Mouse (Mus musculus) kidney, adult 11 months (tissue): ENCODE measurements around the gene Gys1.
"Not testable (repeated sequence)": the region's sequence is repeated elsewhere in the genome, so short reads cannot be mapped to it uniquely, and the experiment has no call there.

ENCODE experiments used
- DNase-seq: peaks from one replicate; pipeline ENCODE4 v3.0.0; 2022

The Gys1 gene

DNA sequence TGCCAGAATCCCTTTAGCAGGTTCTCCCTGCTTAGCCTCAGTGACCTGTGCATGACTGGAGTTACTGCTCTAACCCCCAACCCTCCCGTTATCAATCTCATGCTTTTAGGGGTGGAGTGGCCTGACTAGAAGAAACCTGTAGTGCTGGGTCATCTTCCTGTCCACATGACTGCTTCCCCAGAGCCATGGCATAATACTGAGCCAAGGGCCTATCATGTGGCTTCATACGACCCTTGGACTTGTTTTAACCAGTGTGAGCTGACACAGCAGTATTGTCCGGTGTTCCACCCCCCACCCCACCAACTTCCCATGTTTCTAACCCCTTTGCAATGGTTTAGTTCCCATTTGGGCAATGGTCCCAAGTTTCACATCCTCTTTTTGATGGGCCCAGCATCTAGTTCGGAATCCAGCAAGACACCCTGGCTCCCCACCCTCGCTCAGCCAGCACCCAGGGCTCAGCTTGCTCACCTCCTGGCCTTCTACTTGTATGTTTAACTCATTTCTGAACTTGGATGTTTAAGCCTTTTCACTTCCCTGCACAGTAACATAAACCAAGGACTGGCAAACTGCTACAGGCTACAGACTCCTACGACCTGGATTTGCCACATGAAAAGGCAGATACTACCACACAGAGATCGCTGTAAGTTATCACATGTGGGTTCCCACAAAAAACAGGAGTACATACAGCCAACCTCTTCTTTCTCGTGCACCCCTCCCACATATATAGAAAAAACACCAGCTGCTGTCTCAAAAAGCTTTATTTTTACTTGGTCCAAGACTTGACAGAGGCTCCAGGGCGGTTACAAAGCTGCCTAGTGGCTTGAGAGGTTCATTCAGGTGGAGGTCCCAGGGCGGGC is 22.8 kb downstream of the Gys1 start:
- peak; percentile 85 for DNase-seq

DNA sequence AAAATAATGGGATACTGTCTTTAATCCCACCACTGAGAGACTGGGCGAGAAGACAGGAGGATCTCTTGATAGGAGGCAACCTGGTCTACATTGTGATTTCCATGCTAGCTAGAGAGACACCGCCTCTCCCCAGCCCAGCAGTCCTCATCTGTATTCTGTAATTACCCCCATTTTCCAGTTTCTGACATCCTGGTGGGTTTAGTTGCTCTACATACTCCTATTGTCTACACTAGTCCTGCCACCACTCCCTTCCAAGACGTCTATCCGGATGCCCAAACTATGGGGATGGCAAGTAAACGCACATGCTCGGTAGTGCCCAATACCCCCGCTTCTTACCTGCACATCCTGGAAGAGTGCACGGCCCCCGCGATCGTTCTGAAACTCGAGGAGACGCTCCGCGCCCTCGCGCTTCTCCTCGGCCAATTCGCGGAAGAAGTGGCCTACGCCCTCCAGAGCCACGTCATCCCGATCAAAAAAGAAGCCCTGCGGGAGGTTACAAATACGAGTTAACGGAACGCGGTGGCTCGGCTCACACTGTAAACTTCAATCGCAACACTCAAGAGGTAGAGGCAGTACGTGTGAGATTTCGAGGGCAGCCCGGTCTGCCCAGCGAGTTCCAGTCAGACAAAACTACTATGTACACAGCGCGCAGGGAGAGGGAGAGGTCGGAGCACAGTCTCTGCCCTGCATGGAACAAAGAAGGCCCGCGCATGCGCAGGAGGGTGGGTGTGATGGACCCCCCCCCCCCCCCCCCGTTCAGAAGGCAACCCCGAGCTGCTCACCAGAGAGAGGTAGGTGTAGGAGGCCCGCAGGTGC is 24.3 kb downstream of the Gys1 start:
- DNase-seq, result peak; percentile 61

DNA sequence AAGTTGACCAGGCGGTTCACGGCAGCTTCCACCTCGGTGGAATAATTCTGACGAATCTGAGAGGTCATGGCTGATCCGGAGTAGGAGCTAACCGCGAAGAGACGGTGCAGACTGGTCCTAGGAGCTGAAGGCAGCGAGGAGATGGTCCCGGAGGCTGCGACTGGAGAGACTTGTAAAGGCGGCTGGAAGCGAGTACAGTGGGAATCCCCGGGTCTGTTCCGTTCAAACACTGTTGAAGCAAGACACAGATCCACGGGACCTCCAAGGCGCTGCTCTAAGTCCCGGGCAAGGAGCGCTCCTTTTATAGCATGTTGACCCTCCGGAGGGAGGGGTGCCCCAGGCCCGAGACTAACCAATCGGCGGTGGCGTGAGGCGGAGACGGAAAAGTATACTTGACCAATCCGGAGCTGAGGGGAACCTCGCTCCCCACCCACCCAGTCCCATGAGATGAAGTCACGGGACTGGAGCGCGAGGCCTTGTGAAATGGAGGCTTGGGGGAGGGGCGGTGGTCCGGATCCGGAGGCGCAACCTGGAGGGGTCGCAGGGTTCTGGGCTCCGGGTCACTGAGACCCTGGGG is 25.0 kb downstream of the Gys1 start, which contains the start of gene Ftl1:
Gene Ftl1 (minus strand): TSS at position 321 of the 577 bp plus-strand sequence.
- DNase-seq, result peak; percentile 99

DNA sequence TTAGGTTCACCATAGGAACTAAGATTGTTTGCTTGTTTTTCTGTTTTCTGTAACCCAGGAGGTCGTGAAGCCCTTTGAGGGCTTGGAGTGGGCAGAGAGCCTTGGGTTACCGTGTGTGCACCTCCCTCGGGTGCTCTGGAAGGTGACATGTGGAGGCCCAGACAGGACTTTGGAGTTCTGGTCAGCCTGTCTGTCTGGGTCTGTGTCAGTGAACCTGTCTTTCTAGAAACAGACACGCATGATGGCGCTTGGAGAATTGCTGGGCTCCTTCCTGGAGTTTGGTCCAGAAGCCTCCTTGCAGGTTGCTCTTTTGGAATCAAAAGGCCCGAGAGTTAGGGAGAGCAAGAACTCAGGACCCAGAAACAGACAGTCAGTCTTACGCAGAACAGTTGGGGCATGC is 25.7 kb downstream of the Gys1 start:
- DNase-seq, result peak; percentile 84

DNA sequence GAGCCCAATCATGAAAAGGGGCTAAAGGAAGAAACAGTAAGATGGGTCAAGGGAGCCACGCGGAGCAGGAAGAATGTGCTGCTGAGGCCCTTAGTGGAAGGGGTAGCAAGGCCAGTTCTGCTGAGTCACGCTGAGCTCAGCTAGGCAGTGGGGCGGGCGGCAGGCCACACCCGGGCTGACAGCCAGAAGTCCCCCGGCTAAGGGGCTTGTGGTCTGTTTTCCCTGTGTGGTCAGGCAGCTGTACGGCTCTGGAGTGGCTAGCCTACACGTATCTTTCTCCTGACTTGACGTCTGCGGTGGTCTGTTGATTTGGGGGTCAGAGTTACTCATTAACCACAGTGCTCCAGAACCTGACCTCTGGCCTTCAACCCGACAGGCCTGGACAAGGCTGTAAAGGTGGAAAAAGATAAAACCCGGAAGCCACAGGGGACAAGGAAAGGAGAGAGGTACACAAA is 26.2 kb downstream of the Gys1 start:
- peak; percentile 83 for DNase-seq

DNA sequence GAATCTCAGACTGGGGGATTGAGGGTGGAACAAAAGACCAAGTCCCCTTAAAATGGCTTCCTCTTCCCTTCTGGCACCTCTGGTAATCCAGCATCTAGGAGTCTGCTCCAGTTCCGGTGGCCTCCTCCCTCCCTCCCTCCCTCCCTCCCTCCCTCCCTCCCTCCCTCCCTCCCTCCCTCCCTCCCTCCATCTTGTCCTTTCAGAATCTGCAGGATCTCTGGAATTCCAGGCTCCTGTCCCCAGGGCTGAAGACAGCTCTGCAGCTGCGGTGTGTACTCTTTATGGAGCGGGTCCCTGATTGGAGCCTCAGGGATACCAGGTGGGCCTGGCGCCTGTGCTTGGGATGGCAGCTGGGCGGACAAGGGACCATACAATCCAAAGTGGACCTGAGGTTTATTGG is 26.7 kb downstream of the Gys1 start:
- DNase-seq, result no peak

DNA sequence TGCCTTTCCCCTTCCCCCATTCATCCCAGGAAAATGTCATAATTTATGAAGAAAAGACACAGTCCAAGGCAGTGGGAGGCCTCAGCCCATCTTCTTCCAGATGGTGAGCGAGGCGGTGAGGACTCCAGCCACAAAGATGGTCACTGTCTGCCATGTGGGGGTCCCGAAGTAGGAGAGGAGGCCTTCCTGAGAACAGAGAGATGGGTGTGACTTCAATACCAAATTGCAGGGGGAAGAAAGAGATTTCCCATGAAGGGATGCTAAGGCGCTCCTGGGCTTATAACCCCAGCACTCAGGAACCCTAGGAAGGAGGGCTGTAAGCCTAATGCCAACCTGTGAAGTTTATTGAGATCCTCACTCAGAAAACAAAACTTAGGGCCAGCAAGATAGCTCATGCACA is 27.1 kb downstream of the Gys1 start:
- DNase-seq, result no peak

DNA sequence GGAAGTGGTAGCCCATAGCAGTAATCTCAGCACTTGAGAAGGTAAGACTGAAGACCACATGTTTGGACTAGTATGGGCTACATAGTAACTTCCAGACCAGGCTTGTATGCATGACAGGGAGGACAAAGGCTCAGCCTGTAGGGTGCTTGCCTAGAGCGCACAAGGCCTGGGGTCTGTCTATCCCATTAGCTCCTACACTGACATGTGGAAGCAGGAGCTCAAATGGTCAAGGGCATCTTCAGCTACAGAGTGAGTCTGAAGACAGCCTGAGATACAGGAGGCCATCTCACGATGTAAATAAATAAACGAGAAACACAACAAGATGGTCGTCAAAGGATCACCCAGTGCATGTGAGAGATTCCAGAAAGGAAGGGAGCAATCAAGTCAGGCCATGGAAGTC is 27.7 kb downstream of the Gys1 start:
- no peak for DNase-seq

DNA sequence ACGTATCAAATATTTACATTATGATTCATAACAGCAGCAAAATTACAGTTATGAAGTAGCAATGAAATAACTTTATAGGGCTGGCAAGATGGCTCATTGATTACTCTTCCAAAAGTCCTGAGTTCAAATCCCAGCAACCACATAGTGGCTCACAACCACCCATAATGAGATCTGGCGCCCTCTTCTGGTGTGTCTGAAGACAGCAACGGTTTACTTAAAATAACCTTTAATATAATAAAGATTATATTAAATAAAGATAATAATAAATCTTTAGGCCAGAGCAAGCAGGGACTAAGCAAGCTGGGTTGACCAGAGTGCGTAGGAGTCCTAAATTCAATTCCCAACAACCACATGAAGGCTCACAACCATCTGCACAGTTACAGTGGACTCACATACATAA is 28.2 kb downstream of the Gys1 start:
- DNase-seq, result not testable (repeated sequence)

DNA sequence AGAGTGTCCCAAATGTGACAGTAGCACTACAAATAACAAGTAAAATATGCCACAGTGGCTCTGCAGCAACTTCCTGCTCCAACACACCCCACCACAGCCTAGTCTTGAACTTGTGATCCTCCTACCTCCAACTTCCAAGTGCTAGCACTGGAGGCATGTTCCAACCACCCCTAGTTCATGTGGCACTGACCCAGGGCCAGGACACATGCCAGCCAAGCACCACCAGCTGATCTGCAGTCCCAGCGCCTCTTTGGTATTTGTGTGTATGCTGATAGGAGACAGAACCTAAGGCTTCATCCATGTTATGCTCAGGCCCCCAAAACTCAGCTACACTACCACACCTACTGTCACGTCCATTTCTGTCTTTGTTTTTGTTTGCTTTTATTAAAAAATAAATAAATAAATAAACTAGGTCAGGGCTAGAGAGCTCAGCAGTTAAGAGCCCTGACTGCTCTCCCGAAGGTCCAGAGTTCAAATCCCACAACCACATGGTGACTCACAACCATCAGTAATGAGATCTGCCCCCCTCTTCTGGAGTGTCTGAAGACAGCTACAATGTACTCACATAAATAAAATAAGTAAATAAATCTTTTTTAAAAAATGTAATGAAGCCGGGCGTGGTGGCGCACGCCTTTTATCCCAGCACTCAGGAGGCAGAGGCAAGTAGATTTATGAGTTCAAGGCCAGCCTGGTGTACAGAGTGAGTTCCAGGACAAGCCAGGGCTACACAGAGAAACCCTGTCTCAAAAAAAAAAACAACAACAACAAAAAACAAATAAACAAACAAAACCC is 29.5 kb downstream of the Gys1 start:
- no peak for DNase-seq

DNA sequence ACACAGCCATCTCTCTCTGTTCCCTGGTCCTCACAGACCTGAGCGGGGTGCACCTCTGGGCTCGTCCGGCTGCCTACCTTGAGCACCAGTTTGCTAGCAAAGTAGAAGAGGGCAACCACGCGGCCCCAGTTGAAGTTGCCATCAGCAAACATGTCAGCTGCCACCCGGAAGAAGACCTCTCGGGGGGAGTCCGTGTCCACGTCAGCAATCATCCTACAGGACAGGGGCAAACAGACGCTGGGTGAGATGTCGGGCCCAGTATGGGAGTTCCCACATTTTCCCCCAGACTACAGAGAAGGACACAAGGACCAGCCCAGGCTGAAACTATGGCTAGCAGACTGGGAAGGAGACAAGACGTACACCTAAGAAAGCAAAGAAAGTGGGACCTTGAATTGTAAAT is 30.5 kb downstream of the Gys1 start:
- no peak for DNase-seq

DNA sequence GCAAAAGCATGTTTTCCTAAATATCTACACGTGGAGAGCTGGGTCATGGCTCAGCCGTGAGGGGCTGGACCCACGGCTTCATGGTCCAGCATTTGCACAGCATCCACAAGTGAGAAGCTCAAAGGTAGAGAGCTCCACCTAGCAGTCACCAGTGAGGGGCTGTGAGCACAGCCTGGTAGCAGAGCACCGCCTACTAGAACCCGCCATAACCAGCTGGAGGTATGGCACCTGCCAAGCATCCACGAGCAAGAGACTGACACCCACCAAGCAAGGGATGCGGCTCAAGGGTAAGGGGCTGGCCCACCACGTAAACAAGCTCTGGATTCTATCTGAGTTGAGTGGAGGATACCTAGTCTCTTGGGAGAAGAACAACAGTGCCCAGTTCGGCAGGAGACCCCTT is 30.9 kb downstream of the Gys1 start:
- peak; percentile 59 for DNase-seq

DNA sequence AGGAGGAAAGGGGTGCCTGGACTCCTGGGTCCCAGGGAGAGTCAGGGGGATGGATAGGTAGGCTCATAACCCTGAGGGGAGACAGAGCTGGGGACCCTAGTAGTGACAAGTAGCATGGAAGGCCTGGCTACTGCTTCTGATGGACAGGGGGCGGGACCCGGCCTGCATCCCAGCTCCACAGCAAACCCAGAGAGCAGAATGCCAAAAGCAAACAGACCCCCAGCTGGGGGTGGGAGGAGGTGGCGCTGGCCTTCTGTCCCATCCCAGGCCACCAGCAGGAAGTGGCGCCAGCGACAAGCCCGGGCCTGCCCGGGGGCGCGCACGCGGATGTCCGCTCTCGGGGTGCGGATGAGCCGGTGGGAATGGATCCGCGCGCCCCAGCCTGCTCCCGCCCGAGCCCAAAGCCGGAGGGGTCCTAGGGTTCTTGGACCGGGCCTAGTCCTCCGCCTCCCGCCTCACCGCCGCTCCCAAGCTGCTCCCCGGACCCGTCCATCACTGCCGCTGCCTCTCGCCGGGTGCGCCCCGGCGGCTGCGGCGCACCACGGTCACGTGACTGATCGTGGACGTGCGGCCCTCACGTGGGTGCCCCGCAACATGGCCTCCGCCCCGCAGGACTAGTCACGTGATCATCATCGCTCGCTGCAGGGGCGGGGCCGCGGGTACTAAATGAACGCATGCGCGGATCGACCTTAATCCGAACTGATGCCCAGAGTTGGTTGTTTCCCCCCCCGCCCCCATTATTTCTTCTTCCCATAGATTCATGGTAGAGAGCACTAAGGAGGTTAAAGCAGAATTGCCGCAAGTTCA is 31.8 kb downstream of the Gys1 start, which contains the start of gene Bax:
Gene Bax (minus strand): TSS at position 616 of the 807 bp plus-strand sequence.
- DNase-seq, result peak; percentile 94

DNA sequence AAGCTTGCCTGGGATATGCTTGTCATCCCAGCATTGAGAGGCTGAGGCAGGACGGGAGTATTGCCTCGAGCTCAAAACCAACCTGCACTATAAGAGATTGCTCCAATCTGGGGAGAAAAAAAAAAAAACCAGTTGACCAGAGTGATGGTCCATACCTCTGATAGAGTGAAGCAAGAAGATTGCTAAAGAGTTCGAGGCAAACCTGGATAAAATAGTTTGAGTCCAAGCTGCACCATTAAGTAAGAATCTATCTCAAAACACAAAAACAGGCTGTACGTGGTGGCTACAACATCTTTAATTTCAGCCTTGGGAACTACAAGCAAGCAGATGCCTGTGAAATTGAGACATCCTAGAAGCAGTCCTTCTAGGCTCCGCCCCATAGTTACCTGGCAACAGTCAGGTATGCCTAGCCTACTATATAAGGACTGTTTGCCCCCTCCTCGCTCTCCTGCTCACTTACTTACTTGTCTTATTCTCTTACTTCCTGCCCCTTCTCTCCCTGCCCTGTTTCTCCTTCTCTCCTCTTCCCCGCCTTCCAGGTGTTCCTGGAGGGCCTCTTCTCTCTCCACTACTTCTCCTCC is 32.5 kb downstream of the Gys1 start:
- no peak for DNase-seq

DNA sequence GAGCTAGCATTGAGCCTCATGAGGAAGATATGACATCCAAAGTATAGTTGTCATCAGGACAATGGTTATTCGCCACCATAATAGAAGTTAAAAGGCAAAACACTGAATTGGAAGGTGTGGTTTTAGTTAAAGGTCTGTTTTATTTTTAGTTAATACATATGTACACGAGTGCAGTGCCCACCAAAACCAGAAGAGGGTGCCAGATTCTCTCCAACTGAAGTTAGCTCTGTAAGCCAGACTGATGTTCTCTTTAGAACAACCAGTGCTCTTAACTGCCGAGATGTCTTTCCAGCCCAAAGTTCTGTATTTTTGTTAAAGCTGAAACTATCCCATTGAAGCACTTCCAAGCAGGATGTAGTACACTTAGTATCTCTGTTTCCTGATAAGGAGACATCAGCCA is 36.2 kb downstream of the Gys1 start:
- DNase-seq, result peak; percentile 63

DNA sequence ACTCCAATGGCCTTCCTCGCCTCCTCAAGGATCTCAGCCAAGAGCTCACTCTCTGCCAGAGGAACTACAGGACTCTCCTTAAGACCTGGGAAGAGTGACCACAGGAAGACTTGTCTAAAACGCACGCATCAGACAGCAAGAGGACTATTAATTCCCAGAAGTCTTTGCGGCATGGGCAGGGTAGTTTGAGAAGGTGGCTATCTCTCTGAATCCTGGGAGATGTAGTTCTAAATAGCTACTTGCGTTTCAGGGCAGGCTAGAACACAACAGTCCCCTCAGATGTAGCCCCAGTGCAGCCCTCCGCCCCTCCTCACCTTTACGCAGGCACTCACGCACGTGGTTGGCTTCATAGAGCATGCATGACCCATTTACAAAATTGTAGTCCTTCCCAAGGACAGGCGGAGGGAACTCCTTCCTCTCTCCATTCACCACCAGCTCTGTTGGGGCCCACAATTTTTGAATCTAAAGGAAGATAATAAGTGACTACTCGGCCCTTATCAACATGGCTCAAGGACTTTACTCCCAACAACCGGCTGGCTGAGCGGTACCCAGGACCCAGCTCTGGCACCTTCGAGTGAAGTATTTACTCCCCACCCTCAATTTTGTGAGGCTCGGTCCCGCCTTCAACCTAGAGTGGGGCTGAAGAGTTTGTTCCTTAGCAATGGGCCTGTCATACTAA is 40.8 kb downstream of the Gys1 start:
- peak; percentile 61 for DNase-seq

DNA sequence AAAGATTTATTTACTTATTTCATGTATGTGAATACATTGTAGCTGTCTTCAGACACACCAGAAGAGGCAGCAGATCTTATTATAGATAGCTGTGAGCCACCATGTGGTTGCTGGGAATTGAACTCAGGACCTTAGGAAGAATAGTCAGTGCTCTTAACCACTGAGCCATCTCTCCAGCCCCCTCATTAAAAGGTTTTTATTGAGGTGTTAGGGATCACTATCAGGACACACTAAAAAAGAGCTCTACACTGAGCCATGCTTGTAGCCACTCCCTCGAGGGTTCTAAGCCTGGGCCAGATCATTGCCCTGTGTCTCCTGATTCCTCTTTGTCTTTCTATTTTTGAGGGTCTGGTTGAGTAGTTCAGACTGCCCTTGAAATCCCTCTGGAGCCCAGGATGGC is 41.8 kb downstream of the Gys1 start:
- DNase-seq, result no peak

DNA sequence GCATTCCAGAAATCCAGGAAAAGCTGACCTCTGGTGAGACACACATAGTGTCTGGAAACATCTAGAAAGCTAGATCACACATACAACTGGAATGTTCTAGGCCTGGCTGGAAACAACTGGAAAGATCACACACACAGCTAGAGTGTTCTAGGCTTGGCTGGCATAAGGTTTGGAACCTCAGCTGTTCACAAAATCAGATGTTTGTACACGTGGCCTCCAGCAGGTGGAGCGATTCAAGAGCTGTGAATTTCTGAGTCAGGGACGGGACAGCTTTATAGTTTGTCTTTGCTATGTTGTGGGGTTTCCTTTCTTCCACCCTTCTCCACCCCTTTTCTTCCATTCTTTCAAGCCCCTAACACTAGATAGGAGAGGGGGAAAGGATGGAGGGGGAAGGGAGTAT is 42.4 kb downstream of the Gys1 start:
- DNase-seq, result no peak

DNA sequence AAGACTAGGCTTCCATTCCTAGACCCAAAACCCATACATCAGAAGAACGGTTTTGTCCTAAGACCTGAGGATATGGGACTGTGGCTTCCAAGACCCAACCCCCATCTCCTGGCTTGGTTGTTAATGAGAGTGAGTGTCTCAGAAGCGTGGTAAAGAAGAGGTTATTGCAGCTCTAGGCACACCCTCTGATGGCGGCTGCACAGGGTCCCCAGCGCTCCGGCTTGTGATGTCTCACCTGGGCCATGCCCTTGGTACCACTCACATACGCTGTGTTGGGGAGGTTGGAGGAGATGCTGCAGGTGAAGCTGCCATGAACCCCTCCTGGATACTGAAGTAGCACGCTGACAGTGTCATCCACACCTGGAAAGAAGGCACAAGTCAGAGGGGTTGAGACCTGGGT is 44.1 kb downstream of the Gys1 start:
- no peak for DNase-seq

DNA sequence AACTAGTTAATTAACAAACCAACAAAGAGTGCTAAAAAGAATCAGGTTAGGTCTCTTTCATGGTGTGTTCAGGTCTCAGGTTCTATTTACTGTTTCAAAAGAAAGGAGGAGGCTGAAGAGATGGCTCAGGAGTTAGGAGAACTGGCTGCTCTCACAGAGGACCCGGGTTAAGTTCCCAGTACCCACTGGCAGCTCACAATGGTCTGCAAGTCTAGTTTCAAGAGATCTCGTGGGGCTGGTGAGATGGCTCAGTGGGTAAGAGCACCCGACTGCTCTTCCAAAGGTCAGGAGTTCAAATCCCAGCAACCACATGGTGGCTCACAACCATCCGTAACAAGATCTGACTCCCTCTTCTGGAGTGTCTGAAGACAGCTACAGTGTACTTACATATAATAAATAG is 45.7 kb downstream of the Gys1 start:
- DNase-seq, result not testable (repeated sequence)
